Mouse (Mus musculus) forebrain, embryonic 11.5 days (tissue): ENCODE data around the gene Cacna2d4. TPM values are rescaled to one million over a fixed set of nuclear protein-coding genes. Genes with fewer than 3 reads are reported as not detected.

Source experiments
- ATAC-seq: fragments of 200-750 bp; cut with Nextera tagmentation; replicated peaks from 2 replicates; pipeline ENCODE4 v1.8.0; 2017; ENCODE audit warnings: moderate TSS enrichment; ENCODE audit not compliant: low FRiP score
- DNase-seq: peaks from one replicate; pipeline ENCODE4 v3.0.0-alpha.2; 2017; ENCODE audit warnings: low spot score
- H3K27ac ChIP-seq: fragments of 300-500 bp; sonication (generic); 2 replicates; pipeline ENCODE4 v1.5.1; 2014; ENCODE audit warnings: low read depth, low read length
- H3K27me3 ChIP-seq: fragments of 300-500 bp; sonication (generic); 2 replicates; pipeline ENCODE4 v1.6.1; 2014; ENCODE audit warnings: mild to moderate bottlenecking, low read length, mixed read lengths; ENCODE audit not compliant: control insufficient read depth, insufficient read depth
- H3K36me3 ChIP-seq: fragments of 300-500 bp; sonication (generic); 2 replicates; pipeline ENCODE4 v1.6.1; 2014; ENCODE audit warnings: mild to moderate bottlenecking, low read length, moderate library complexity, mixed read lengths; ENCODE audit not compliant: control insufficient read depth, insufficient read depth
- H3K4me1 ChIP-seq: fragments of 300-500 bp; sonication (generic); replicated peaks from 2 replicates; pipeline ENCODE4 v1.6.1; 2014; ENCODE audit warnings: low read length, mixed read lengths; ENCODE audit not compliant: control insufficient read depth, insufficient read depth
- H3K4me2 ChIP-seq: fragments of 300-500 bp; sonication (generic); 2 replicates; pipeline ENCODE4 v1.6.1; 2014; ENCODE audit warnings: low read depth, mild to moderate bottlenecking, low read length, moderate library complexity, mixed read lengths; ENCODE audit not compliant: severe bottlenecking
- H3K4me3 ChIP-seq: fragments of 300-500 bp; sonication (generic); 2 replicates; pipeline ENCODE4 v1.5.1; 2014; ENCODE audit warnings: low read depth, low read length
- H3K9ac ChIP-seq: fragments of 300-500 bp; sonication (generic); 2 replicates; pipeline ENCODE4 v1.6.1; 2014; ENCODE audit warnings: low read length
- H3K9me3 ChIP-seq: fragments of 300-500 bp; sonication (generic); 2 replicates; pipeline ENCODE4 v1.6.1; 2016; ENCODE audit warnings: low read length, mixed read lengths; ENCODE audit not compliant: control insufficient read depth
- WGBS: fragments of 180-500 bp; shearing (Covaris S2); extraction: QIAGEN DNeasy Blood & Tissue Kit; methylation state at CpG from one replicate; pipeline ENCODE4 v1.1.7; 2014; 5-methylcytosine and 5-hydroxymethylcytosine counted together
- polyA plus RNA-seq: library from polyadenylated mRNA; unstranded; fragments of >200 nt; fragmentation: Nextera tagmentation; extraction: Ambion mirVana; gene quantifications from 2 replicates; pipeline ENCODE4 v1.2.1, GENCODE M21; 2014

The Cacna2d4 gene
- polyA plus RNA-seq, 1 experiment from 2014 or later = 0.05 TPM

- DNase-seq (no peak), ATAC-seq (no peak)
- Histone ChIP-seq H3K9ac (no peak overlapping the region), H3K4me1 (no peaks in the 10 kb centered on the region), H3K9me3 (no peaks in the 10 kb centered on the region), H3K36me3 (no peaks in the 10 kb centered on the region; the same call in 1 of the 2 replicates), H3K4me2 (no peak overlapping the region), H3K27ac (no peak overlapping the region), H3K27me3 (no peaks in the 10 kb centered on the region), H3K4me3 (no peak overlapping the region)
- 89% methylated on average over 6 of the region's 6 CpGs for WGBS
Measured at GRCm38 (mm10) chr6:119214190-119214589, 22.1 kb upstream of the Cacna2d4 start.

GRCm38 (mm10) chr6:119215040-119215613 is 21.2 kb upstream of the Cacna2d4 start:
- Histone ChIP-seq H3K4me3 (no peak overlapping the region), H3K9me3 (no peaks in the 10 kb centered on the region), H3K9ac (no peak overlapping the region), H3K27ac (no peak overlapping the region), H3K4me1 (no peaks in the 10 kb centered on the region), H3K4me2 (no peak overlapping the region), H3K36me3 (no peaks in the 10 kb centered on the region; the same call in 1 of the 2 replicates), H3K27me3 (no peaks in the 10 kb centered on the region)
- DNase-seq = no peak
- ATAC-seq = no peak
- 89% methylated on average over 10 of the region's 10 CpGs for WGBS

- Histone ChIP-seq H3K9me3 (no peaks in the 10 kb centered on the region), H3K4me3 (no peak overlapping the region), H3K9ac (no peak overlapping the region), H3K36me3 (no peaks in the 10 kb centered on the region; the same call in 1 of the 2 replicates), H3K4me2 (no peak overlapping the region), H3K4me1 (no peaks in the 10 kb centered on the region), H3K27me3 (no peaks in the 10 kb centered on the region), H3K27ac (no peak overlapping the region)
- WGBS = 80% methylated on average over 4 of the region's 4 CpGs
- DNase-seq (no peak), ATAC-seq (no peak)
Measured at GRCm38 (mm10) chr6:119217661-119218060, 18.7 kb upstream of the Cacna2d4 start.

- H3K36me3 ChIP-seq = no peaks in the 10 kb centered on the region; the same call in 1 of the 2 replicates
- H3K27me3 ChIP-seq = no peaks in the 10 kb centered on the region
- no peak for ATAC-seq
- no peaks in the 10 kb centered on the region for H3K4me1 ChIP-seq
- H3K9ac ChIP-seq = no peak overlapping the region
- H3K4me3 ChIP-seq = no peak overlapping the region
- H3K4me2 ChIP-seq = no peak overlapping the region
- no peaks in the 10 kb centered on the region for H3K9me3 ChIP-seq
- H3K27ac ChIP-seq = no peak overlapping the region
- DNase-seq = no peak
- 84% methylated on average over 5 of the region's 5 CpGs for WGBS
Measured at GRCm38 (mm10) chr6:119218591-119218990, 17.7 kb upstream of the Cacna2d4 start.

- 73% methylated on average over 15 of the region's 15 CpGs for WGBS
- H3K4me2 ChIP-seq = no peak overlapping the region
- no peaks in the 10 kb centered on the region; the same call in 1 of the 2 replicates for H3K36me3 ChIP-seq
- ATAC-seq = no peak
- H3K27me3 ChIP-seq = no peaks in the 10 kb centered on the region
- no peaks in the 10 kb centered on the region for H3K4me1 ChIP-seq
- no peak overlapping the region for H3K4me3 ChIP-seq
- no peaks in the 10 kb centered on the region for H3K9me3 ChIP-seq
- H3K9ac ChIP-seq = no peak overlapping the region
- H3K27ac ChIP-seq = no peak overlapping the region
- no peak for DNase-seq
Measured at GRCm38 (mm10) chr6:119219237-119219870, 17.0 kb upstream of the Cacna2d4 start.

- peak; percentile 73 for DNase-seq
Measured at GRCm38 (mm10) chr6:119220297-119220696, 16.0 kb upstream of the Cacna2d4 start.

GRCm38 (mm10) chr6:119224451-119225195 is 11.7 kb upstream of the Cacna2d4 start:
- no peak overlapping the region for H3K9ac ChIP-seq
- ATAC-seq = no peak
- no peaks in the 10 kb centered on the region for H3K9me3 ChIP-seq
- H3K27me3 ChIP-seq = no peaks in the 10 kb centered on the region
- H3K27ac ChIP-seq = no peak overlapping the region
- no peaks in the 10 kb centered on the region for H3K4me1 ChIP-seq
- H3K4me2 ChIP-seq = no peak overlapping the region
- peak; percentile 44 for DNase-seq
- no peaks in the 10 kb centered on the region; the same call in 1 of the 2 replicates for H3K36me3 ChIP-seq
- WGBS = 68% methylated on average over 13 of the region's 13 CpGs
- no peak overlapping the region for H3K4me3 ChIP-seq

More at GRCm38 (mm10) chr6:119220297-119220696, 16.0 kb upstream of the Cacna2d4 start:
- H3K9ac ChIP-seq = no peak overlapping the region
- no peaks in the 10 kb centered on the region for H3K4me1 ChIP-seq
- H3K4me3 ChIP-seq = no peak overlapping the region
- peak; percentile 65; the same call in 1 of the 2 replicates for ATAC-seq
- H3K36me3 ChIP-seq = no peaks in the 10 kb centered on the region; the same call in 1 of the 2 replicates
- WGBS = 58% methylated on average over 10 of the region's 10 CpGs
- H3K9me3 ChIP-seq = no peaks in the 10 kb centered on the region
- no peak overlapping the region for H3K4me2 ChIP-seq
- H3K27me3 ChIP-seq = no peaks in the 10 kb centered on the region
- H3K27ac ChIP-seq = no peak overlapping the region

GRCm38 (mm10) chr6:119225226-119225625 is 11.1 kb upstream of the Cacna2d4 start:
- Histone ChIP-seq H3K27me3 (no peaks in the 10 kb centered on the region), H3K4me1 (no peaks in the 10 kb centered on the region), H3K4me2 (no peak overlapping the region), H3K9ac (no peak overlapping the region), H3K36me3 (no peaks in the 10 kb centered on the region; the same call in 1 of the 2 replicates), H3K9me3 (no peaks in the 10 kb centered on the region), H3K27ac (no peak overlapping the region), H3K4me3 (no peak overlapping the region)
- DNase-seq (peak; percentile 47), ATAC-seq (no peak)
- 88% methylated on average over 12 of the region's 12 CpGs for WGBS
